Mouse (Mus musculus) neural tube, embryonic 13.5 days (tissue): ENCODE results near the gene L3mbtl1. TPM values are rescaled to one million over a fixed set of nuclear protein-coding genes. Genes with fewer than 3 reads are reported as not detected.
A peak's percentile ranks its signal among the peaks of the same experiment; 100 is the strongest.

Experiments
- ATAC-seq: fragments of 200-750 bp; cut with Nextera tagmentation; 2 replicates; pipeline ENCODE4 v1.8.0; 2017; ENCODE audit warnings: low read depth, mild to moderate bottlenecking, moderate TSS enrichment, moderate library complexity
- H3K27ac ChIP-seq: fragments of 300-500 bp; sonication (generic); replicated peaks from 2 replicates; pipeline ENCODE4 v1.5.1; 2015; ENCODE audit warnings: moderate library complexity, mild to moderate bottlenecking, inconsistent platforms
- H3K27me3 ChIP-seq: fragments of 300-500 bp; sonication (generic); 2 replicates; pipeline ENCODE4 v1.6.1; 2015; ENCODE audit warnings: mild to moderate bottlenecking, inconsistent platforms
- H3K36me3 ChIP-seq: fragments of 300-500 bp; sonication (generic); 2 replicates; pipeline ENCODE4 v1.6.1; 2015; ENCODE audit warnings: mild to moderate bottlenecking, inconsistent platforms
- H3K4me1 ChIP-seq: fragments of 300-500 bp; sonication (generic); replicated peaks from 2 replicates; pipeline ENCODE4 v1.6.1; 2015; ENCODE audit warnings: inconsistent platforms
- H3K4me2 ChIP-seq: fragments of 300-500 bp; sonication (generic); 2 replicates; pipeline ENCODE4 v1.6.1; 2015; ENCODE audit warnings: inconsistent platforms, mild to moderate bottlenecking, moderate library complexity
- H3K4me3 ChIP-seq: fragments of 300-500 bp; sonication (generic); 2 replicates; pipeline ENCODE4 v1.5.1; 2015; ENCODE audit warnings: mild to moderate bottlenecking, inconsistent platforms
- H3K9ac ChIP-seq: fragments of 300-500 bp; sonication (generic); 2 replicates; pipeline ENCODE4 v1.6.1; 2015; ENCODE audit warnings: moderate library complexity, mild to moderate bottlenecking, inconsistent platforms
- H3K9me3 ChIP-seq: fragments of 300-500 bp; sonication (generic); 2 replicates; pipeline ENCODE4 v1.6.1; 2016; ENCODE audit warnings: inconsistent platforms
- WGBS: fragments of 180-500 bp; shearing (Covaris S2); methylation state at CpG from one replicate; pipeline ENCODE4 v1.1.7; 2015; 5-methylcytosine and 5-hydroxymethylcytosine counted together
- polyA plus RNA-seq: library from polyadenylated mRNA; unstranded; fragments of >200 nt; fragmentation: Nextera tagmentation; extraction: Ambion mirVana; gene quantifications from 2 replicates; pipeline ENCODE4 v1.2.1, GENCODE M21; 2015

Gene L3mbtl1
- polyA plus RNA-seq, 1 experiment from 2014 or later, result 1.1 TPM

DNA sequence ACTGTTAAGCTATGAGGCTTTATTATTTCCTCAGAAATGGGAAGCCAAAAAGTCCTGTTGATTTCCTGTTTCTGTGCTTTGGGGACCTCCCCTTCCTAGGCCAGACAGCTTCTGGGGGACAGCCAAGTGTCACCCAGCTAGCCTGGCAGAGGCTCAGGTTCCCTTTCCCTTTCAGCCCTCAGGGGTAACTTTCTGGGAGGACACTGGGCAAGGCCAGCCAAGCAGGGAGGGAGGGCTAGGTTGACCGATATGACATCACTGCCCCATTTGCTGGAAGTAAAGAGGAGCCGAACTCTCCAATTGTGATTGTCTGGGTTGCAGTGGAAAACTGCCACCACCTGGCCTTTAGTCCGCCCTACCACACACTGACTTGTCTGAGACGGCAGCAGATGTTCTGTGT lies 32.7 kb downstream of the L3mbtl1 start:
- ATAC-seq, result no peak
- Histone ChIP-seq H3K9me3 (no peaks in the 10 kb centered on the region), H3K27ac (no peak overlapping the region), H3K36me3 (no peaks in the 10 kb centered on the region), H3K27me3 (no peaks in the 10 kb centered on the region), H3K4me3 (no peak overlapping the region), H3K4me2 (no peak overlapping the region), H3K4me1 (peaks cover 27% of the 10 kb centered on the region), H3K9ac (no peak overlapping the region)
- 63% methylated on average over 4 of the region's 4 CpGs for WGBS

DNA sequence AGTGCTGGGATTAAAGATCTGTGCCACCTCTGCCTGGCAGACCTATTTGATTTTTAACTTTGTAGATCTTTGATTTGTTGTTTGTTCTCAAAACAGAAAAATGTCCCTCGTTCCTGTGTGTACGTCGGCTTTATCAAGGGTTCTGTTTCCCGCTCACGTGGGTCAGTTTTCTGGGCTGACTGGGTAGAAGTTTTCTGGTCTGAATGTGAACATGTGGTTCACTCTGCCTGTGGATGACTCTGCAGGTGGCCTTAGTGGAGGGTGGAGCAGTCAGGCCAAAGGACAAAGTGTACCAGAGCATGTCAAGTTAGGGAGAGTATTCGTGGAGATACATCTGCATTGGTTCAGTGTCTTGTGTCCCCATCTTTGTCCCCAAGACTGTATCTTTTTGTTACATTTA lies 41.1 kb downstream of the L3mbtl1 start:
- no peak overlapping the region for H3K4me3 ChIP-seq
- no peaks in the 10 kb centered on the region for H3K4me1 ChIP-seq
- WGBS, result 91% methylated on average over 6 of the region's 6 CpGs
- no peak for ATAC-seq
- H3K36me3 ChIP-seq, result no peaks in the 10 kb centered on the region
- no peak overlapping the region for H3K9ac ChIP-seq
- no peaks in the 10 kb centered on the region; the same call in 1 of the 2 replicates for H3K27me3 ChIP-seq
- no peaks in the 10 kb centered on the region for H3K9me3 ChIP-seq
- H3K4me2 ChIP-seq, result no peak overlapping the region
- no peak overlapping the region for H3K27ac ChIP-seq

DNA sequence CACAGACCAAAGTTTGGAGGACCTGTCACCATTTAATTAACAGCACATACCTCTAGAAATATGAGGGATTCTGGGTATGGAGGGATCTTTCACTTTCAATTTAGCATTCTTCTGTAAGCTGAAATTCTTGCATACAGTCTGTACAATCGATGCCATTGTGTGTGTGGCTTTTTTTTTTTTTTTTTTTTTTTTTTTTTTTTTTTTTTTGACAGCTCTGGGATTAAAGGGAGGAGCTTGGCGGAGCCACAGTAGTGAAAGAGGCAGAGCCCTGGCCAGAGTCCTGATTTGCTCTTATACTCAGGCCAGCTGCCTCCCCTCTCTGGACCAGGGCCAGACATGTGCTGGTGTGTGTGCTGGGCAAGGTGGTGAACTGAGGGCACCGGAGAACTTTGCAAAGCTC lies 42.7 kb downstream of the L3mbtl1 start:
- H3K27me3 ChIP-seq, result no peaks in the 10 kb centered on the region; the same call in 1 of the 2 replicates
- H3K4me2 ChIP-seq, result no peak overlapping the region
- no peaks in the 10 kb centered on the region for H3K36me3 ChIP-seq
- H3K27ac ChIP-seq, result no peak overlapping the region
- no peak overlapping the region for H3K4me3 ChIP-seq
- H3K9me3 ChIP-seq, result no peaks in the 10 kb centered on the region
- H3K4me1 ChIP-seq, result no peaks in the 10 kb centered on the region
- no peak for ATAC-seq
- 45% methylated on average over 3 of the region's 3 CpGs for WGBS
- no peak overlapping the region for H3K9ac ChIP-seq

DNA sequence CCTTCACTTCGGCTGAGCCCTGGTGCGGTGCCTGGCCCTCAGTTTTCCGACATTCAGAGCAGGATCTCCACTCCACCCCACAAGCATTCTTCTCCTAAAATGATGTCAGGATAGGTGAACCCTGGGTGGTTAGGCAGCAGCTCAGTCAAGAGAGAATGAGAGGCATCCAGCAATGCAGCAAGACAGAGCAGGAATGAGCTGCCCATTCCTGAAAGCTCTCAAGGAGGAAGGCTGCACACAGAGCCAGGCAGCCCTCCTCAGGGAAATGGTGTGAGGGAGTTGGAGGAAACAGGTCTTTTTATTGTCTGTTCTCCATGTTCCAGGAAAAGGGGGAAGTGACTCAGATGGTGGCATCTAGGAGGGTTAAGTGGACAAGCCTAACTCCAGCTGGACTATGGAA lies 43.5 kb downstream of the L3mbtl1 start:
- Histone ChIP-seq H3K4me2 (no peak overlapping the region), H3K9ac (no peak overlapping the region), H3K4me1 (no peaks in the 10 kb centered on the region), H3K27me3 (no peaks in the 10 kb centered on the region; the same call in 1 of the 2 replicates), H3K36me3 (no peaks in the 10 kb centered on the region), H3K27ac (no peak overlapping the region), H3K4me3 (no peak overlapping the region), H3K9me3 (no peaks in the 10 kb centered on the region)
- WGBS, result 89% methylated on average over 3 of the region's 3 CpGs
- ATAC-seq, result no peak

DNA sequence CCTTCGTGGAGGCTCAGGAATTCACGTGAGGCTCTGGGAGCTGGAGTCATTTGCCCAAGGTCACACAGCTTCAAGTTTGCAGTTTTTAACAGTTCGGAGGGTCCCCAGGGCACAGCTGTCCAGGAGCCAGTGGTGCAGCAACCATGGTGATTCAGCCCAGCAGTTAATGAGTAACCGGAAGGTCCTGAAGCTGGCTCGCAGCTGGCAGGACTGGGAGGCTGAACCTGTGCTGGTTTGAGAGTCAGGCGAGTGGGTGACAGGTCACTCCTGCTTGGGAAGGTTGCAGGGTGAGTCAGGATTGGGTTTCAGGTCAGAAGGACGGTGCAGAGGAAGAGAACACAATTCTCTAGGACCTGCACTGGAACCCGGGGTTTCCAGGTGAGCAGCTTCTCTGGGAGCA lies 43.9 kb downstream of the L3mbtl1 start, which contains the start of gene Sgk2:
Gene Sgk2 (plus strand): TSS at position 113 of the 400 bp plus-strand sequence.
- Histone ChIP-seq H3K36me3 (no peaks in the 10 kb centered on the region), H3K9ac (no peak within 1 kb of the TSS), H3K4me3 (no peak within 1 kb of the TSS), H3K4me2 (no peak within 1 kb of the TSS), H3K4me1 (no peaks in the 10 kb centered on the region), H3K27ac (no peak within 1 kb of the TSS), H3K9me3 (no peaks in the 10 kb centered on the region), H3K27me3 (no peaks in the 10 kb centered on the region; the same call in 1 of the 2 replicates)
- WGBS, result 47% methylated on average over 8 of the region's 8 CpGs
- ATAC-seq, result no peak

DNA sequence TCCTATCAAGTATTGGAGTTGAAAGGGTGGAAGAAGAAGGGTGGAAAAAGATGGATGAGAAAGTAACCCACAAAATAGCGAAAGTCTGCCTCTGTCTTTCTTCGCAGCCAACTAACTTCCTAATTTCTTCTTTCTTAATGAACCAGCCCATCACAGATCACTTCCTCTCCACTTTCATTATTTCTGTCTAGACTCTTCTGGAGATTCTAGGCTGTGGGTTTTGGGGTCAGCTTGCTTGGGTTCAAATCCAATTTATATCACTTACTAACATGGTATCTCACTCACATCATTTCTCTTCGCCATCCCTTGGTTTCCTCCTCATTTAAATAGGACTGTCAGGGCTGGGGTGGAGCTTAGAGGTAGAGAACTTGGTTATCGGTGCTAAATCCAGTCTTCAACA lies 45.0 kb downstream of the L3mbtl1 start:
- Histone ChIP-seq H3K4me3 (no peak overlapping the region), H3K36me3 (no peaks in the 10 kb centered on the region), H3K9ac (no peak overlapping the region), H3K27me3 (no peaks in the 10 kb centered on the region; the same call in 1 of the 2 replicates), H3K9me3 (no peaks in the 10 kb centered on the region), H3K27ac (no peak overlapping the region), H3K4me1 (no peaks in the 10 kb centered on the region), H3K4me2 (no peak overlapping the region)
- no peak for ATAC-seq
- 84% methylated on average over 4 of the region's 4 CpGs for WGBS

DNA sequence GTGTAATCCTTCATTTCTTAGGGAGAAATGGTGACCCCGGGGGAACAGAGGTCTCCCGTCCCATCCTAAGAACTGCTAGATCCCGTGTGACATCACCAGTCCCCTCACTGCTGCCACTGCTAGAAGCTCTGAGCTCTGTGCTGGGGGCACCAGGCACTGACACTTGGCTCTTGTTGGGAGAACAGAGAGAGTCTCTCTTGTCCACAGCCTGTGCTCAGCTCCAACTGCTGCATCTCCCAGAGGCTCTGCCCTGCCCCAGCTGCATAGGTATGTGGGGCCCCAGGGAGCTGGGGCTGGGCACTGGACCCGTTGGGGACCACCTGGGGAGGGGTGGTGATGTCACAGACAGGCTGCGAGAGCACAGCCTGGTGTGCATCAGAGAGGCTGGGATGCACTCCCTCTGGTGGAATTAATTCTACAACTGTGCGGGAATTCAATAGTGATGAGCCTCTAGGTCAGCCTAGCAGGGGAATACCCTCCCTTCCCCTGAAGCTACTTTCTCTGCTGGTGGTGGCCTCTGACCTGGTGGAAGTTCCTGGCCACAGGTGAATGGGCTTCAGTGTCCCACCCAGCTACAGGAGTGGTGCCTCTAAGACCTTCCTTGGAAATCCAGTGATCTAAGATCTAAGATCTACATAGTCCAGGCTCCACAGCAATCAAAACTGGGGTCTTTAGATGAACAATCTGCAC lies 48.3 kb downstream of the L3mbtl1 start:
- Histone ChIP-seq H3K27me3 (no peaks in the 10 kb centered on the region; the same call in 1 of the 2 replicates), H3K4me2 (no peak overlapping the region), H3K27ac (no peak overlapping the region), H3K36me3 (no peaks in the 10 kb centered on the region), H3K9me3 (no peaks in the 10 kb centered on the region), H3K9ac (no peak overlapping the region), H3K4me1 (no peaks in the 10 kb centered on the region), H3K4me3 (no peak overlapping the region)
- ATAC-seq, result no peak
- WGBS, result 39% methylated on average over 6 of the region's 6 CpGs

DNA sequence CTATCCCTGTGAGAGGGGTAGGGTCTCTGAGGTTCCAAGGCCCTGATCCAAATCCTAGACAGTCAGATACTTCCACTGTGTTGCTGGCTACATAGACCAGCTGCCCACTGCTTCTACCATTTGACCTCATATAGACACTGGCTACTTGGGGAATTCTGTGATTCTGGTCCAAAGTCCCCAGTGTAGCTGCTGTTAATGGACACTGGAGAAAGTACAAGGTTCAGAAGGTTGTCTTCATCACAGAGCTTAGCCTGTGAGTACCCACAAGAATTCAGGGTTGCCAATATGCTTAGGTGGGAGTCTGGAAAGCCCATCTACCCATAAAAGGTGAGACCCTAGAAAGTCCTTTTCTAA lies 48.8 kb downstream of the L3mbtl1 start:
- no peak overlapping the region for H3K4me3 ChIP-seq
- no peak overlapping the region for H3K27ac ChIP-seq
- H3K9ac ChIP-seq, result no peak overlapping the region
- H3K4me1 ChIP-seq, result no peaks in the 10 kb centered on the region
- H3K27me3 ChIP-seq, result no peaks in the 10 kb centered on the region; the same call in 1 of the 2 replicates
- H3K9me3 ChIP-seq, result no peaks in the 10 kb centered on the region
- no peaks in the 10 kb centered on the region for H3K36me3 ChIP-seq
- ATAC-seq, result no peak
- no peak overlapping the region for H3K4me2 ChIP-seq

DNA sequence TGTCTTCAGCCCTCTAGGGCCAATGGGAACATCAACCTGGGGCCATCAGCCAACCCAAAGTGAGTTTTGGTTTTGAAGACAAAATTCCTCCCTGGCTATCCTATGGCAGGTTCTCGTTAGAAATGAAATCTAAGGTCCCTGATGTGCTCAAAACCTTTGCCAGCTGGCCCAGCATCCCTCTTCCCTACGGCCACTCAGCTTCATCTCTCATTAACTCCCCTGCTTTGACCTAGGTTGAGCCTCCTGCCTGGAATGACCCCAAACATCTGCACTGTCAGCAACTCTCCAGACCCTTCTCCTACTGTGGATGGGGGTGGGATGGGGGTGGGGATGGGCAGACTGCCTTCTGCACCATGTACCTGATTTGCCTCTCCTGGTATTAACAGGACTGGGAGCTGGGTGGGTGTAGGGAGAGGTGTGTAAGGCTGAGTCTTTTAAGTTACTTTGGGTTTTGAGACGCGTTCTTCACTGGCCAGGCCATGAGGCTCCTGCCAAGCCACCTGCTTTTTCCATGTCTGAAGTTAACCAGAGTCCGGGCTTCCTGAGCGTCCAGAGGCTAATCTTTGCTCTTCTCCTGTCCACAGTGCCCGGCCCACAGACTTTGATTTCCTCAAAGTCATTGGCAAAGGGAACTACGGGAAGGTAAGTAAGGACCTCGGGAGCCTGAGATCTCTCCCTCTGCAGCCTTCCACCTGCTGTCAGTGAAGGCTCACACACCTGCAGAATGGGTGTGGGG lies 50.8 kb downstream of the L3mbtl1 start:
- WGBS, result 78% methylated on average over 9 of the region's 9 CpGs

DNA sequence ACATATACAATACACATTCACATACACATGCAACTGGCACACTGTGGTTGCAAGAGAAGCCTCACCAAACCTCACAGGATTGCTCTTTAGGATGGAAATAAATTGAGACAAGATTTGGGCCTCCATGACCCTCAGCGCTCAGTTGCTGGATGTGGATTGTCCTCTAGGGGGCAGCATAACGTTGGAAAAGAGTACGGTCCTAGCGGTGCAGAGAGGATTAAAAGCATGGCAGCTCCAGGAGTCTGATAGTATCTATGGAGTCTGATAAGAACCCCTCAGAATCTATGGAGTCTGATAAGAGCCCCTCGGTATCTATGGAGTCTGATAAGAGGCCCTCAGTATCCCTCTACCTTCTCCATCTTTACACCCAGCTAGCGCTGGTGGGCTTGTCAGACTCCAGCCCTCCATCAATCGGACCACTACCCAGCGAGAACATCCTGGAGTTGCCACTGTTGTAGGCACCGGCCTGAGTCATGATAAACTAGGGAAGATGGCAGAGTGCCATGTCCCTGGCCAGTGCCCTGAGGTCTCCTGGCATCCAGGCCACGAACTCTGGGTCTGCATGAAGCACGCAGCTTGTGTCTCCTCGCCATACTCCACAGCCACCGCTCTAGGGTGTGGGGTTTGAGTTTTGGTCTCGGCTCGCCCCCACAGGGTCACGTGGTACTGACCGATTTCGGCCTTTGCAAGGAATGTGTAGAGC lies 55.4 kb downstream of the L3mbtl1 start:
- H3K36me3 ChIP-seq, result no peaks in the 10 kb centered on the region
- H3K9me3 ChIP-seq, result no peaks in the 10 kb centered on the region
- no peak overlapping the region for H3K9ac ChIP-seq
- peak overlapping the region; percentile 49 for H3K4me2 ChIP-seq
- 28% methylated on average over 18 of the region's 18 CpGs for WGBS
- peak overlapping the region; percentile 6; the same call in 1 of the 2 replicates for H3K4me3 ChIP-seq
- H3K4me1 ChIP-seq, result peaks cover 5% of the 10 kb centered on the region; the same call in 1 of the 2 replicates
- peak; percentile 77; the same call in 1 of the 2 replicates for ATAC-seq
- peaks cover 11% of the 10 kb centered on the region; the same call in 1 of the 2 replicates for H3K27me3 ChIP-seq
- H3K27ac ChIP-seq, result no peak overlapping the region

More for the DNA sequence above, 50.8 kb downstream of the L3mbtl1 start:
- no peaks in the 10 kb centered on the region for H3K9me3 ChIP-seq
- H3K27me3 ChIP-seq, result no peaks in the 10 kb centered on the region; the same call in 1 of the 2 replicates
- no peaks in the 10 kb centered on the region for H3K36me3 ChIP-seq
- peaks cover 5% of the 10 kb centered on the region; the same call in 1 of the 2 replicates for H3K4me1 ChIP-seq
- H3K4me2 ChIP-seq, result no peak overlapping the region
- H3K27ac ChIP-seq, result no peak overlapping the region
- ATAC-seq, result no peak
- no peak overlapping the region for H3K4me3 ChIP-seq
- no peak overlapping the region for H3K9ac ChIP-seq

DNA sequence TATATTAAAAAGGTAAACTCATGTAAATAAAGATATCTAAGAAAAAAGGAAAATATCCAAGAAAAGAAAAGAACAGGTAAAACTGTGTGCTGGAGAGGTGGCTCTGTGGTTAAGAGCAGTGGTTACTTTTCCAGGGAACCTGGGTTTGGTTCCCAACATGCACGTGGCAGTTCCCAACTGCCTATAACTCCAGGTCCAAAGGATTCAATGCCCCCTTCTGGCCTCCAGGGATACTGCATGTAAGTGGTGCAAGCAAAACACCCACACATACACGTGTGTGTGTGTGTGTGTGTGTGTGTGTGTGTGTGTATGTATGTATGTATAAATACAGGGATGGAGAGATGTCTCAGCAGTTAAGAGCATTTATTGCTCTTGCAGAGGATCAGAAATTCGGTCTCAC lies 56.5 kb downstream of the L3mbtl1 start:
- Histone ChIP-seq H3K27ac (no peak overlapping the region), H3K27me3 (peaks cover 11% of the 10 kb centered on the region; the same call in 1 of the 2 replicates), H3K4me3 (no peak overlapping the region), H3K9ac (no peak overlapping the region), H3K36me3 (no peaks in the 10 kb centered on the region), H3K9me3 (no peaks in the 10 kb centered on the region), H3K4me2 (no peak overlapping the region), H3K4me1 (peaks cover 5% of the 10 kb centered on the region; the same call in 1 of the 2 replicates)
- WGBS, result 30% methylated on average over 3 of the region's 3 CpGs
- no peak for ATAC-seq

DNA sequence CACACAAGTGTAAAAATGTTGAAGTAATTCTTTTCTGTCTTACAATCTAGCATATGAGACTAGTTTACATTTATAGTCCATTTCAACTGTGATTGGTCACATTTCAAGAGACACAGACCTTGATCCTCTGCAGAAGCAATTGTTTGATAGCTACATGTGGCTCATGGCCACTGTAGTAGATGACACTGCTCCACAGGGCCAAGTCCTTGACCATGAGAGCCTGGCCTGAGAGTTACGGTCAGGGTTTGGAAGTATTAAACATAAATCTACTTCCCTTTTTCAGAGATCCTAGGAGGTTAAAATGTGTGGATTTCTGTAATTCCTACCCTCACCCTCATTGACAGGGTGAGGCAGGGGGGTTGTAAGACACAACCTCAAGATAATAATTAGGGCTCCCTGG lies 57.8 kb downstream of the L3mbtl1 start:
- no peak overlapping the region for H3K27ac ChIP-seq
- no peaks in the 10 kb centered on the region for H3K9me3 ChIP-seq
- H3K4me1 ChIP-seq, result peaks cover 5% of the 10 kb centered on the region; the same call in 1 of the 2 replicates
- no peak overlapping the region for H3K4me3 ChIP-seq
- H3K27me3 ChIP-seq, result peaks cover 11% of the 10 kb centered on the region; the same call in 1 of the 2 replicates
- no peak overlapping the region for H3K4me2 ChIP-seq
- H3K36me3 ChIP-seq, result no peaks in the 10 kb centered on the region
- H3K9ac ChIP-seq, result no peak overlapping the region
- ATAC-seq, result no peak
- 89% methylated on average over 1 of the region's 1 CpGs for WGBS
